Mouse (Mus musculus) hindbrain, embryonic 10.5 days (tissue): Measurements from ENCODE around the gene Ttc30b. TPM values are rescaled to one million over a fixed set of nuclear protein-coding genes. Genes with fewer than 3 reads are reported as not detected.

ENCODE experiments used
- DNase-seq: peaks from one replicate; pipeline ENCODE4 v3.0.0-alpha.2; 2017; ENCODE audit warnings: low spot score
- H3K27ac ChIP-seq: fragments of 300-500 bp; sonication (generic); 2 replicates; pipeline ENCODE4 v1.5.1; 2016; ENCODE audit warnings: mild to moderate bottlenecking, moderate library complexity
- H3K27me3 ChIP-seq: fragments of 300-500 bp; sonication (generic); 2 replicates; pipeline ENCODE4 v1.6.1; 2016; ENCODE audit warnings: mild to moderate bottlenecking; ENCODE audit not compliant: poor library complexity, insufficient read depth, severe bottlenecking
- H3K36me3 ChIP-seq: fragments of 300-500 bp; sonication (generic); 2 replicates; pipeline ENCODE4 v1.6.1; 2016; ENCODE audit warnings: mild to moderate bottlenecking, moderate library complexity
- H3K4me1 ChIP-seq: fragments of 300-500 bp; sonication (generic); replicated peaks from 2 replicates; pipeline ENCODE4 v1.6.1; 2016; ENCODE audit warnings: mild to moderate bottlenecking
- H3K4me3 ChIP-seq: fragments of 300-500 bp; sonication (generic); 2 replicates; pipeline ENCODE4 v1.5.1; 2016; ENCODE audit warnings: mild to moderate bottlenecking, moderate library complexity
- H3K9me3 ChIP-seq: fragments of 300-500 bp; sonication (generic); 2 replicates; pipeline ENCODE4 v1.6.1; 2016; ENCODE audit warnings: mild to moderate bottlenecking, moderate library complexity
- WGBS: fragments of 180-500 bp; shearing (Covaris S2); methylation state at CpG from one replicate; pipeline ENCODE4 v1.1.7; 2016; 5-methylcytosine and 5-hydroxymethylcytosine counted together
- polyA plus RNA-seq: library from polyadenylated mRNA; unstranded; fragments of >200 nt; fragmentation: Nextera tagmentation; extraction: Ambion mirVana; gene quantifications from 2 replicates; pipeline ENCODE4 v1.2.1, GENCODE M21; 2016

Ttc30b gene
- polyA plus RNA-seq, 1 experiment from 2014 or later: 10.0 TPM

GRCm38 (mm10) chr2:75930941-75931340 lies 7.4 kb downstream of the Ttc30b start:
- no peak for DNase-seq
- 0 out of 2 replicates have a peak, but pooled peaks cover 5% of the 10 kb centered on the region for H3K4me1 ChIP-seq

GRCm38 (mm10) chr2:75929786-75930444 lies 8.5 kb downstream of the Ttc30b start:
- peaks cover 23% of the 10 kb centered on the region for H3K36me3 ChIP-seq
- no peaks in the 10 kb centered on the region for H3K9me3 ChIP-seq
- H3K27ac ChIP-seq: no peak overlapping the region
- H3K4me3 ChIP-seq: no peak overlapping the region
- no peak for DNase-seq
- H3K27me3 ChIP-seq: no peaks in the 10 kb centered on the region
- 0 out of 2 replicates have a peak, but pooled peaks cover 5% of the 10 kb centered on the region for H3K4me1 ChIP-seq
- 94% methylated on average over 6 of the region's 6 CpGs for WGBS

More at GRCm38 (mm10) chr2:75930941-75931340, 7.4 kb downstream of the Ttc30b start:
- no peak overlapping the region for H3K4me3 ChIP-seq
- H3K9me3 ChIP-seq: no peaks in the 10 kb centered on the region
- 93% methylated on average over 2 of the region's 2 CpGs for WGBS
- H3K27me3 ChIP-seq: no peaks in the 10 kb centered on the region
- no peak overlapping the region for H3K27ac ChIP-seq
- H3K36me3 ChIP-seq: peaks cover 23% of the 10 kb centered on the region

- H3K4me1 ChIP-seq: 0 out of 2 replicates have a peak, but pooled peaks cover 5% of the 10 kb centered on the region
- WGBS: 94% methylated on average over 2 of the region's 2 CpGs
- H3K27ac ChIP-seq: no peak overlapping the region
- no peak overlapping the region for H3K4me3 ChIP-seq
- H3K9me3 ChIP-seq: no peaks in the 10 kb centered on the region
- H3K27me3 ChIP-seq: no peaks in the 10 kb centered on the region
- peaks cover 23% of the 10 kb centered on the region for H3K36me3 ChIP-seq
- no peak for DNase-seq
Observed at GRCm38 (mm10) chr2:75929141-75929540, 9.2 kb downstream of the Ttc30b start.

GRCm38 (mm10) chr2:75928011-75928410 lies 10.4 kb downstream of the Ttc30b start:
- no peaks in the 10 kb centered on the region for H3K9me3 ChIP-seq
- WGBS: 89% methylated on average over 3 of the region's 3 CpGs
- no peak overlapping the region for H3K27ac ChIP-seq
- no peaks in the 10 kb centered on the region for H3K27me3 ChIP-seq
- peaks cover 23% of the 10 kb centered on the region for H3K36me3 ChIP-seq
- DNase-seq: no peak
- H3K4me3 ChIP-seq: no peak overlapping the region
- H3K4me1 ChIP-seq: no peaks in the 10 kb centered on the region

- Histone ChIP-seq H3K4me3 (no peak overlapping the region), H3K9me3 (no peaks in the 10 kb centered on the region), H3K27ac (no peak overlapping the region), H3K27me3 (no peaks in the 10 kb centered on the region), H3K36me3 (peaks cover 23% of the 10 kb centered on the region), H3K4me1 (no peaks in the 10 kb centered on the region)
- WGBS: 92% methylated on average over 5 of the region's 5 CpGs
- no peak for DNase-seq
Observed at GRCm38 (mm10) chr2:75926061-75926460, 12.3 kb downstream of the Ttc30b start.

- Histone ChIP-seq H3K27ac (no peak overlapping the region), H3K27me3 (no peaks in the 10 kb centered on the region), H3K4me3 (no peak overlapping the region), H3K36me3 (peaks cover 15% of the 10 kb centered on the region), H3K4me1 (no peaks in the 10 kb centered on the region), H3K9me3 (no peaks in the 10 kb centered on the region)
- no peak for DNase-seq
- 82% methylated on average over 4 of the region's 4 CpGs for WGBS
Observed at GRCm38 (mm10) chr2:75923807-75924340, 14.5 kb downstream of the Ttc30b start.

- Histone ChIP-seq H3K4me3 (no peak overlapping the region), H3K27me3 (no peaks in the 10 kb centered on the region), H3K9me3 (no peaks in the 10 kb centered on the region), H3K36me3 (peaks cover 37% of the 10 kb centered on the region), H3K4me1 (no peaks in the 10 kb centered on the region), H3K27ac (no peak overlapping the region)
- DNase-seq: no peak
- 93% methylated on average over 3 of the region's 3 CpGs for WGBS
Observed at GRCm38 (mm10) chr2:75915040-75915439, 23.3 kb downstream of the Ttc30b start.

GRCm38 (mm10) chr2:75907142-75907541 lies 31.2 kb downstream of the Ttc30b start:
- WGBS: 93% methylated on average over 1 of the region's 1 CpGs
- Histone ChIP-seq H3K4me1 (no peaks in the 10 kb centered on the region), H3K36me3 (peaks cover 56% of the 10 kb centered on the region), H3K4me3 (no peak overlapping the region), H3K27me3 (no peaks in the 10 kb centered on the region), H3K9me3 (no peaks in the 10 kb centered on the region), H3K27ac (no peak overlapping the region)
- DNase-seq: no peak

- peaks cover 3% of the 10 kb centered on the region for H3K9me3 ChIP-seq
- H3K36me3 ChIP-seq: peaks cover 42% of the 10 kb centered on the region
- H3K4me1 ChIP-seq: no peaks in the 10 kb centered on the region
- no peak overlapping the region for H3K27ac ChIP-seq
- no peaks in the 10 kb centered on the region for H3K27me3 ChIP-seq
- WGBS: 93% methylated on average over 9 of the region's 9 CpGs
- no peak overlapping the region for H3K4me3 ChIP-seq
- DNase-seq: no peak
Observed at GRCm38 (mm10) chr2:75901869-75902268, 36.5 kb downstream of the Ttc30b start.

- no peak overlapping the region for H3K4me3 ChIP-seq
- no peak overlapping the region for H3K27ac ChIP-seq
- peaks cover 3% of the 10 kb centered on the region for H3K9me3 ChIP-seq
- H3K4me1 ChIP-seq: no peaks in the 10 kb centered on the region
- no peak for DNase-seq
- H3K36me3 ChIP-seq: peaks cover 38% of the 10 kb centered on the region
- no peaks in the 10 kb centered on the region for H3K27me3 ChIP-seq
- 89% methylated on average over 1 of the region's 1 CpGs for WGBS
Observed at GRCm38 (mm10) chr2:75900281-75900680, 38.1 kb downstream of the Ttc30b start.

GRCm38 (mm10) chr2:75895711-75896110 lies 42.7 kb downstream of the Ttc30b start:
- Histone ChIP-seq H3K4me1 (no peaks in the 10 kb centered on the region), H3K9me3 (peaks cover 3% of the 10 kb centered on the region), H3K27me3 (no peaks in the 10 kb centered on the region), H3K36me3 (peaks cover 23% of the 10 kb centered on the region), H3K4me3 (no peak overlapping the region), H3K27ac (no peak overlapping the region)
- WGBS: 92% methylated on average over 5 of the region's 5 CpGs
- no peak for DNase-seq

GRCm38 (mm10) chr2:75891981-75892380 lies 46.4 kb downstream of the Ttc30b start:
- no peak for DNase-seq
- WGBS: 70% methylated on average over 4 of the region's 4 CpGs
- Histone ChIP-seq H3K27me3 (no peaks in the 10 kb centered on the region), H3K27ac (no peak overlapping the region), H3K36me3 (peaks cover 14% of the 10 kb centered on the region), H3K4me3 (no peak overlapping the region), H3K9me3 (no peaks in the 10 kb centered on the region), H3K4me1 (no peaks in the 10 kb centered on the region)
